26 mouse cellular contexts compared by ENCODE assay signal in genomic region chr1:78387854-78388253, GRCm38 (mm10).
"Had no signal": no experiment of that assay in that cellular context is flagged by ENCODE, and none has a peak within 500 bp of the region (broad histone marks: within the 10 kb centered on the region; RNA-seq: fewer than 3 reads in every experiment).

No protein-coding gene starts in this region.

- H3K4me1 ChIP-seq: heart, embryonic 12.5 days; intestine, embryonic 15.5 days; limb, embryonic 10.5 days; limb, embryonic 12.5 days had no signal

- H3K27ac ChIP-seq: gastrocnemius, adult 2 months; heart, embryonic 10.5 days; hindbrain, embryonic 10.5 days; hindbrain, embryonic 12.5 days; hindbrain, embryonic 14.5 days; intestine, embryonic 15.5 days; kidney, postnatal 0 days; limb, embryonic 10.5 days; limb, embryonic 12.5 days had no signal

- H3K9ac ChIP-seq: heart, embryonic 12.5 days; hindbrain, embryonic 12.5 days; hindbrain, embryonic 14.5 days; intestine, embryonic 15.5 days; limb, embryonic 12.5 days had no signal

- H3K36me3 ChIP-seq: heart, embryonic 10.5 days; heart, embryonic 12.5 days; hindbrain, embryonic 10.5 days; hindbrain, embryonic 12.5 days; intestine, embryonic 15.5 days; limb, embryonic 10.5 days; limb, embryonic 12.5 days had no signal

- H3K4me2 ChIP-seq: heart, embryonic 12.5 days; hindbrain, embryonic 12.5 days; hindbrain, embryonic 14.5 days; intestine, embryonic 15.5 days; limb, embryonic 12.5 days; liver, embryonic 11.5 days had no signal

- H3K4me3 ChIP-seq: gastrocnemius, adult 2 months; heart, embryonic 10.5 days; heart, embryonic 12.5 days; hindbrain, embryonic 10.5 days; hindbrain, embryonic 12.5 days; intestine, embryonic 15.5 days; limb, embryonic 10.5 days; limb, embryonic 12.5 days had no signal

- ATAC-seq: hindbrain, embryonic 16.5 days; inflammation-experienced regulatory T-cells, adult 6 months; intestine, embryonic 15.5 days; intestine, postnatal 0 days had no signal

- H3K9me3 ChIP-seq: heart, embryonic 10.5 days; heart, embryonic 12.5 days; hindbrain, embryonic 10.5 days; hindbrain, embryonic 12.5 days; intestine, embryonic 15.5 days; limb, embryonic 10.5 days; limb, embryonic 12.5 days had no signal

- DNase-seq: gastrocnemius, adult 2 months; gastrocnemius, postnatal 10 days; gastrocnemius, postnatal 25 days; heart, adult 18-20 months; heart, postnatal 10 days; heart, postnatal 4 days; kidney, adult 18-20 months; kidney, adult 8-10 months; kidney, postnatal 14 days; kidney, postnatal 36 days; layer of hippocampus, adult 9-11 months; layer of hippocampus, postnatal 36 days; liver had no signal

- H3K27me3 ChIP-seq: heart, embryonic 12.5 days; hindbrain, embryonic 12.5 days; intestine, embryonic 15.5 days; limb, embryonic 12.5 days had no signal
